Mouse (Mus musculus): ENCODE results near the gene Col1a1. TPM values are rescaled to one million over a fixed set of nuclear protein-coding genes. Genes with fewer than 3 reads are reported as not detected.
"Not testable (repeated sequence)": the region's sequence is repeated elsewhere in the genome, so short reads cannot be mapped to it uniquely, and the experiment has no call there.

The Col1a1 gene
- polyA plus RNA-seq, 1 experiment from 2014 or later = 64.7 TPM

DNA sequence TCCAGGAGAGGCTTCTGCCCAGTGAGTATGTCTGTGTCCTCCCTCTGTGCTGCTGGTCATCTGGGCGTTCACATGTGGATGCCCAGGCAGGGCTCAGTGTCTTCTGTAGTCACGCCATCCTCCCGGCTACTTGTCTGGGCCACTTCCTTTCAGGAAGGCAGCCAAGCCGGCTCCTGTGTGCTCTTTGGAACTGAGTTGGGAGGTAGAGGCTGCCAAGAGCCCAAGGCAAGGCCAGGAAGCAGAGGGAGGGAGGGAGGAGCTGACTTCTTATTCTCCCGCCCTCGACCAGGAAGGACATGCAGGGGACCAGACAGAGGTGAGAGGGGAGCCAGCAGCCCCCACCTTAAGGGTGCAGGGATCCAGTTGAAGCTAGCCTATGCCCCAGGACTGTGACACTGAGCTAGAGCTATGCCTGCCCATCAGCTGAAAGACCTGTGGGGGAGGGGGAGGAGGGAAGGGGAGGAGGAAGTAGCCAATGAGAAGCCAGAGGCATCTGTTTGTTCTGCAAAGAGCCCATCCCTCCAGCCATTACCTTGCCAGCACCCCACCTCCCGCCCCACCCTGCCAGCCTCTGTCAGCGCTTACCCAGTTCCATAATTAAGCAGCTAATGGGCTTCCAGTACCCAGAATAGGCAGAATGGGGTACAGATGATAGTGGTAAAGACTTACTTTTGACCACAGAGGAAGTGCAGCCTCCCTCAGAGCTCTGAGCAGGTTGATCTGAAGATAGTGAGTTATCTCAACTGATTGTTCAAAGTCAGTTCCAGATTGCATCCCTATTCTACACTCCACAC is 22.2 kb downstream of the Col1a1 start:
- 0 out of 2 replicates have a peak overlapping the region, but pooled peaks have one; percentile 1 for H3K27ac ChIP-seq (replicated peaks; ENCODE audit: low read depth, low read length)
- ATAC-seq (ENCODE audit: low FRiP score, low TSS enrichment) (peak; percentile 31; the same call in 1 of the 2 replicates), DNase-seq (peak; percentile 51)
- no peaks in the 10 kb centered on the region for H3K36me3 ChIP-seq (ENCODE audit: control insufficient read depth, insufficient read depth, low read length)
- H3K4me2 ChIP-seq (ENCODE audit: low read length) = no peak overlapping the region
- WGBS = 27% methylated on average over 8 of the region's 8 CpGs
- H3K4me1 ChIP-seq (ENCODE audit: control insufficient read depth, insufficient read depth, low read length) = no peaks in the 10 kb centered on the region
- H3K27me3 ChIP-seq (ENCODE audit: control insufficient read depth, insufficient read depth, low read length) = no peaks in the 10 kb centered on the region
- H3K4me3 ChIP-seq (replicated peaks; ENCODE audit: low read depth, low read length) = no peak overlapping the region
- H3K9me3 ChIP-seq (ENCODE audit: control insufficient read depth, low read length) = no peaks in the 10 kb centered on the region
- no peak overlapping the region for H3K9ac ChIP-seq (replicated peaks; ENCODE audit: low read length)

DNA sequence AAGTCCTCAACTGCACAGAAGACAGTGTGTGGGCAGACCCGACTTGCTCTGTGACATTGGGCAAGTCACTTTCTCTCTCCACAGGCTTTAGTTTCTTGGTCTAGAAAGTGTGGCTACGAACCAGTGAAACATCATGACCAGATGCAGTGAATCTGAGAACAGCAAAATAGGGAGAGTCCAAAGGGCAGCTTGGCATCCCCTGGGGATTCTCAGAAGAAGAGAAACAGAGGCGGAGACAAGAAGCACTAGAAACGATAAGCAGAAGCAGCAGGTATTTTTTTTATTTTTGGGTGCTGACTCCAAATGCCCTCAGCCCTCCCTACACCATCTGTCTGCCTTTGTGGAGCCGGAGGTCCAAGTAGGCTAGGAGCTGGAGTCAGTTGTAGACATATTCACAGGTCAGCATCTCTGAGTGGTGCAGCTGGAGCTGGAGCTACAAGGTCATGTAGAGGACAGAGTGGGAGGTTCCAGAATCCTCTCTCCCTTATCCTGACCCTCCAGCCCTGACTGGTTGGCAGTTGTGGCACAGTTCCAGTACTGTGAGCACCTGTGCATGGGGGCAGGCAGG is 26.6 kb downstream of the Col1a1 start:
- no peak overlapping the region for H3K4me3 ChIP-seq (replicated peaks; ENCODE audit: low read depth, low read length)
- H3K9me3 ChIP-seq (ENCODE audit: control insufficient read depth, low read length) = no peaks in the 10 kb centered on the region
- DNase-seq (no peak), ATAC-seq (ENCODE audit: low FRiP score, low TSS enrichment) (no peak)
- H3K9ac ChIP-seq (replicated peaks; ENCODE audit: low read length) = no peak overlapping the region
- H3K36me3 ChIP-seq (ENCODE audit: control insufficient read depth, insufficient read depth, low read length) = no peaks in the 10 kb centered on the region
- no peak overlapping the region for H3K27ac ChIP-seq (replicated peaks; ENCODE audit: low read depth, low read length)
- H3K27me3 ChIP-seq (ENCODE audit: control insufficient read depth, insufficient read depth, low read length) = no peaks in the 10 kb centered on the region
- H3K4me2 ChIP-seq (ENCODE audit: low read length) = no peak overlapping the region
- 81% methylated on average over 5 of the region's 5 CpGs for WGBS
- no peaks in the 10 kb centered on the region for H3K4me1 ChIP-seq (ENCODE audit: control insufficient read depth, insufficient read depth, low read length)

- no peaks in the 10 kb centered on the region for H3K36me3 ChIP-seq (ENCODE audit: control insufficient read depth, insufficient read depth, low read length)
- H3K27ac ChIP-seq (replicated peaks; ENCODE audit: low read depth, low read length) = no peak within 1 kb of the TSS
- no peaks in the 10 kb centered on the region for H3K9me3 ChIP-seq (ENCODE audit: control insufficient read depth, low read length)
- no peak within 1 kb of the TSS for H3K9ac ChIP-seq (replicated peaks; ENCODE audit: low read length)
- H3K27me3 ChIP-seq (ENCODE audit: control insufficient read depth, insufficient read depth, low read length) = no peaks in the 10 kb centered on the region
- no peak within 1 kb of the TSS for H3K4me2 ChIP-seq (ENCODE audit: low read length)
- 66% methylated on average over 4 of the region's 4 CpGs for WGBS
- H3K4me1 ChIP-seq (ENCODE audit: control insufficient read depth, insufficient read depth, low read length) = no peaks in the 10 kb centered on the region
- H3K4me3 ChIP-seq (replicated peaks; ENCODE audit: low read depth, low read length) = no peak within 1 kb of the TSS
- DNase-seq (no peak), ATAC-seq (ENCODE audit: low FRiP score, low TSS enrichment) (no peak)
These were observed 31.4 kb downstream of the Col1a1 start, which contains the start of gene Hils1 for GRCm38 (mm10) chr11:94967419-94967818. Hils1 (plus strand) TSS chr11:94967593.

DNA sequence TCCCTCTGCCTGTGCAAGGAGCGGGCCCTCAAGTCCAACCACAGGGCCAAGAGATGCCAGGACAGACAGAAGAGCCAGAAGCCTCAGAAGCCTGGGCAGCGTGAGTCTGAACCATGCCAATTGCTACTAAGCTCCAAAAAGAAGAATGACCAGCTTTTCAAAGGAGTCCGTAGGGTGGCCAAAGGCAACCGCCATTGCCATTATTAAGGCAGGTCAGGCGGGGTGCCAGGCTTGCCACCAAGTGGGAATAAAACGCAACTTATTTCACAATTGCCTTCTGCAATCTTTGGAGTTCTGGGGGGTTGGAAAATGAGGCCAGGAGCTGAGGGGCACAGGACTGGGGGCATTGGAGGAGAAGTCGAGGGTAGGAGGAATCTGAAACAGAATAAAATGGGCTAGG is 32.2 kb downstream of the Col1a1 start:
- no peak overlapping the region for H3K27ac ChIP-seq (replicated peaks; ENCODE audit: low read depth, low read length)
- H3K27me3 ChIP-seq (ENCODE audit: control insufficient read depth, insufficient read depth, low read length) = no peaks in the 10 kb centered on the region
- H3K4me3 ChIP-seq (replicated peaks; ENCODE audit: low read depth, low read length) = no peak overlapping the region
- no peaks in the 10 kb centered on the region for H3K9me3 ChIP-seq (ENCODE audit: control insufficient read depth, low read length)
- no peak for DNase-seq
- no peak overlapping the region for H3K9ac ChIP-seq (replicated peaks; ENCODE audit: low read length)
- no peaks in the 10 kb centered on the region for H3K4me1 ChIP-seq (ENCODE audit: control insufficient read depth, insufficient read depth, low read length)
- H3K36me3 ChIP-seq (ENCODE audit: control insufficient read depth, insufficient read depth, low read length) = no peaks in the 10 kb centered on the region
- WGBS = 70% methylated on average over 7 of the region's 7 CpGs
- ATAC-seq (ENCODE audit: low FRiP score, low TSS enrichment) = no peak
- no peak overlapping the region for H3K4me2 ChIP-seq (ENCODE audit: low read length)

DNA sequence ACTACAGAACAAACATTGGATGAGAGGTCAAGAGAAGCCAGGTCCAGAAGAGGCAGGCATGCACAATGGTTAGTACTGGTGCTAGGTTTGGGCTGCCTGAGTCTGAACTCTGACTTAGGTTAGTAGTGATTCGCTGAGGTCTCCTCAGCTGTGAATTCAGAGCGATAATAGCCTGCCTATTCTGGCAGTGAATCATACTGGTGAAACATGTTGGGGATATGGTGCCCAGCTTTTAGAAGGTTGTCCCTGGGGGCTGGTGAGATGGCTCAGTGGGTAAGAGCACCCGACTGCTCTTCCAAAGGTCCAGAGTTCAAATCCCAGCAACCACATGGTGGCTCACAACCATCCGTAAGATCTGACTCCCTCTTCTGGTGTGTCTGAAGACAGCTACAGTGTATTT is 33.7 kb downstream of the Col1a1 start:
- not testable (repeated sequence) for H3K9ac ChIP-seq (replicated peaks; ENCODE audit: low read length); H3K27me3 ChIP-seq (ENCODE audit: control insufficient read depth, insufficient read depth, low read length); H3K27ac ChIP-seq (replicated peaks; ENCODE audit: low read depth, low read length); H3K4me3 ChIP-seq (replicated peaks; ENCODE audit: low read depth, low read length); ATAC-seq (ENCODE audit: low FRiP score, low TSS enrichment); H3K36me3 ChIP-seq (ENCODE audit: control insufficient read depth, insufficient read depth, low read length); H3K9me3 ChIP-seq (ENCODE audit: control insufficient read depth, low read length); DNase-seq; H3K4me1 ChIP-seq (ENCODE audit: control insufficient read depth, insufficient read depth, low read length); H3K4me2 ChIP-seq (ENCODE audit: low read length)
- 92% methylated on average over 4 of the region's 4 CpGs for WGBS

- Histone ChIP-seq H3K27me3 (ENCODE audit: control insufficient read depth, insufficient read depth, low read length) (no peaks in the 10 kb centered on the region), H3K36me3 (ENCODE audit: control insufficient read depth, insufficient read depth, low read length) (no peaks in the 10 kb centered on the region), H3K27ac (replicated peaks; ENCODE audit: low read depth, low read length) (no peak overlapping the region), H3K4me3 (replicated peaks; ENCODE audit: low read depth, low read length) (no peak overlapping the region), H3K4me2 (ENCODE audit: low read length) (no peak overlapping the region), H3K4me1 (ENCODE audit: control insufficient read depth, insufficient read depth, low read length) (no peaks in the 10 kb centered on the region), H3K9ac (replicated peaks; ENCODE audit: low read length) (no peak overlapping the region), H3K9me3 (ENCODE audit: control insufficient read depth, low read length) (no peaks in the 10 kb centered on the region)
- ATAC-seq (ENCODE audit: low FRiP score, low TSS enrichment) (no peak), DNase-seq (peak; percentile 87)
- 61% methylated on average over 15 of the region's 15 CpGs for WGBS
These were observed 34.4 kb downstream of the Col1a1 start for GRCm38 (mm10) chr11:94970210-94970943.

- Histone ChIP-seq H3K4me1 (ENCODE audit: control insufficient read depth, insufficient read depth, low read length) (no peaks in the 10 kb centered on the region), H3K27me3 (ENCODE audit: control insufficient read depth, insufficient read depth, low read length) (no peaks in the 10 kb centered on the region), H3K36me3 (ENCODE audit: control insufficient read depth, insufficient read depth, low read length) (no peaks in the 10 kb centered on the region), H3K9me3 (ENCODE audit: control insufficient read depth, low read length) (no peaks in the 10 kb centered on the region), H3K9ac (replicated peaks; ENCODE audit: low read length) (no peak overlapping the region), H3K27ac (replicated peaks; ENCODE audit: low read depth, low read length) (no peak overlapping the region), H3K4me3 (replicated peaks; ENCODE audit: low read depth, low read length) (no peak overlapping the region), H3K4me2 (ENCODE audit: low read length) (no peak overlapping the region)
- WGBS = 66% methylated on average over 16 of the region's 16 CpGs
- no peak for ATAC-seq (ENCODE audit: low FRiP score, low TSS enrichment)
- DNase-seq = no peak
These were observed 36.0 kb downstream of the Col1a1 start for GRCm38 (mm10) chr11:94971895-94972615.

- no peak overlapping the region for H3K4me2 ChIP-seq (ENCODE audit: low read length)
- no peak overlapping the region for H3K9ac ChIP-seq (replicated peaks; ENCODE audit: low read length)
- H3K27ac ChIP-seq (replicated peaks; ENCODE audit: low read depth, low read length) = no peak overlapping the region
- peaks cover under 1% of the 10 kb centered on the region for H3K4me1 ChIP-seq (ENCODE audit: control insufficient read depth, insufficient read depth, low read length)
- WGBS = 67% methylated on average over 5 of the region's 5 CpGs
- ATAC-seq (ENCODE audit: low FRiP score, low TSS enrichment) = no peak
- no peak overlapping the region for H3K4me3 ChIP-seq (replicated peaks; ENCODE audit: low read depth, low read length)
- no peak for DNase-seq
- no peaks in the 10 kb centered on the region for H3K9me3 ChIP-seq (ENCODE audit: control insufficient read depth, low read length)
- no peaks in the 10 kb centered on the region for H3K36me3 ChIP-seq (ENCODE audit: control insufficient read depth, insufficient read depth, low read length)
- H3K27me3 ChIP-seq (ENCODE audit: control insufficient read depth, insufficient read depth, low read length) = no peaks in the 10 kb centered on the region
These were observed 36.9 kb downstream of the Col1a1 start for GRCm38 (mm10) chr11:94972887-94973286.
